Mouse (Mus musculus) spleen, adult 2 months (tissue): ENCODE data around the gene Cd55.
"Not testable (repeated sequence)": the region's sequence is repeated elsewhere in the genome, so short reads cannot be mapped to it uniquely, and the experiment has no call there.

Source experiments
- CTCF ChIP-seq: fragments of 200-500 bp; IDR thresholded peaks from 2 replicates; pipeline ENCODE4 v1.5.1; 2011; ENCODE audit warnings: mild to moderate bottlenecking, inconsistent platforms; ENCODE audit not compliant: insufficient read depth, insufficient read length, insufficient replicate concordance; ENCODE audit errors: extremely low read depth
- POLR2A ChIP-seq: fragments of 200-500 bp; IDR thresholded peaks from 2 replicates; pipeline ENCODE4 v1.6.1; 2011; ENCODE audit warnings: low read depth, low read length, inconsistent platforms

- not testable (repeated sequence) for TF ChIP-seq CTCF, POLR2A
These were observed 19.6 kb downstream of the Cd55 start for GRCm38 (mm10) chr1:130442930-130443329.
